Mouse (Mus musculus) embryo, embryonic 10.5 days (tissue): ENCODE measurements at regions not wholly inside any gene's neighbourhood (a gene's known extent, or its start where the extent isn't known, plus 50 kb on each side); places are given as distances from the start of the nearest gene placed in this dataset.

Source experiments
- DNase-seq: peaks from one replicate; pipeline ENCODE4 v3.0.0-alpha.2; 2015; ENCODE audit warnings: low spot score

- no peak for DNase-seq
These were observed 284.0 kb downstream of the Basp1 start for GRCm38 (mm10) chr15:25129572-25129971.

- peak; percentile 5 for DNase-seq
These were observed 293.1 kb downstream of the Basp1 start for GRCm38 (mm10) chr15:25120441-25120840.

GRCm38 (mm10) chr15:25117980-25118379 is 295.6 kb downstream of the Basp1 start:
- DNase-seq = peak; percentile 82

- no peak for DNase-seq
These were observed 310.8 kb downstream of the Basp1 start for GRCm38 (mm10) chr15:25102727-25103126.

- peak; percentile 3 for DNase-seq
These were observed 319.8 kb downstream of the Basp1 start for GRCm38 (mm10) chr15:25093758-25094157.

- no peak for DNase-seq
These were observed 343.9 kb downstream of the Basp1 start for GRCm38 (mm10) chr15:25069701-25070100.

- DNase-seq = no peak
These were observed 354.2 kb downstream of the Basp1 start for GRCm38 (mm10) chr15:25059347-25059746.

GRCm38 (mm10) chr15:25047875-25048274 is 365.7 kb downstream of the Basp1 start:
- peak; percentile 84 for DNase-seq

GRCm38 (mm10) chr15:25046514-25047138 is 366.9 kb downstream of the Basp1 start:
- DNase-seq = peak; percentile 34

GRCm38 (mm10) chr15:25036231-25036630 is 377.3 kb downstream of the Basp1 start:
- DNase-seq = no peak

- no peak for DNase-seq
These were observed 385.7 kb downstream of the Basp1 start for GRCm38 (mm10) chr15:25027865-25028264.

GRCm38 (mm10) chr15:25026786-25027461 is 386.6 kb downstream of the Basp1 start:
- DNase-seq = peak; percentile 53

GRCm38 (mm10) chr15:25026351-25026750 is 387.2 kb downstream of the Basp1 start:
- DNase-seq = no peak

GRCm38 (mm10) chr15:25020916-25021315 is 392.6 kb downstream of the Basp1 start:
- DNase-seq = peak; percentile 37

GRCm38 (mm10) chr15:25019352-25019941 is 394.1 kb downstream of the Basp1 start:
- no peak for DNase-seq

GRCm38 (mm10) chr15:25018937-25019336 is 394.6 kb downstream of the Basp1 start:
- no peak for DNase-seq

GRCm38 (mm10) chr15:25007720-25008119 is 405.8 kb downstream of the Basp1 start:
- no peak for DNase-seq

GRCm38 (mm10) chr15:25000171-25000570 is 413.4 kb downstream of the Basp1 start:
- no peak for DNase-seq

GRCm38 (mm10) chr15:24993325-24993673 is 420.3 kb downstream of the Basp1 start:
- DNase-seq = no peak

GRCm38 (mm10) chr15:24992665-24993324 is 420.8 kb downstream of the Basp1 start:
- no peak for DNase-seq

- DNase-seq = no peak
These were observed 423.3 kb downstream of the Basp1 start for GRCm38 (mm10) chr15:24990082-24990786.

GRCm38 (mm10) chr15:24980841-24981240 is 432.7 kb downstream of the Basp1 start:
- DNase-seq = peak; percentile 63
